Mouse (Mus musculus) testis, adult 2 months (tissue): Measurements from ENCODE around the gene Aldh3b1. TPM values are rescaled to one million over a fixed set of nuclear protein-coding genes. Genes with fewer than 3 reads are reported as not detected.
"Not testable (repeated sequence)": the region's sequence is repeated elsewhere in the genome, so short reads cannot be mapped to it uniquely, and the experiment has no call there.

ENCODE experiments used
- H3K27ac ChIP-seq: fragments of 200-500 bp; 2 replicates; pipeline ENCODE4 v1.5.1; 2012; ENCODE audit warnings: low read depth, low read length; ENCODE audit not compliant: control insufficient read depth, insufficient read depth
- H3K27me3 ChIP-seq: fragments of 200-500 bp; 2 replicates; pipeline ENCODE4 v1.6.1; 2012; ENCODE audit warnings: mild to moderate bottlenecking, low read length, moderate library complexity; ENCODE audit not compliant: control insufficient read depth, insufficient read depth
- H3K36me3 ChIP-seq: fragments of 200-500 bp; 2 replicates; pipeline ENCODE4 v1.6.1; 2012; ENCODE audit warnings: mild to moderate bottlenecking, low read length; ENCODE audit not compliant: control insufficient read depth, insufficient read depth
- H3K4me1 ChIP-seq: fragments of 200-500 bp; 2 replicates; pipeline ENCODE4 v1.6.1; 2012; ENCODE audit warnings: low read length; ENCODE audit not compliant: control insufficient read depth, insufficient read depth
- H3K4me3 ChIP-seq: fragments of 200-500 bp; 2 replicates; pipeline ENCODE4 v1.5.1; 2012; ENCODE audit warnings: low read depth, mild to moderate bottlenecking, low read length, moderate library complexity, mixed read lengths; ENCODE audit not compliant: control insufficient read depth
- CTCF ChIP-seq: fragments of 200-500 bp; IDR thresholded peaks from 2 replicates; pipeline ENCODE4 v1.5.1; 2012; ENCODE audit warnings: low read depth, mild to moderate bottlenecking, inconsistent platforms, low read length, moderate library complexity; ENCODE audit not compliant: control insufficient read depth, insufficient read depth, insufficient replicate concordance
- POLR2A ChIP-seq: fragments of 200-500 bp; IDR thresholded peaks from 2 replicates; pipeline ENCODE4 v1.6.1; 2012; ENCODE audit warnings: low read depth, mild to moderate bottlenecking, inconsistent platforms, low read length, moderate library complexity; ENCODE audit not compliant: control insufficient read depth
- polyA plus RNA-seq: library from polyadenylated mRNA; depleted of rRNA; stranded (reverse); fragments of >200 nt; gene quantifications from 2 replicates; pipeline ENCODE4 v1.2.3, GENCODE M21; 2012

Gene Aldh3b1
- polyA plus RNA-seq, 1 experiment = 48.2 TPM

DNA sequence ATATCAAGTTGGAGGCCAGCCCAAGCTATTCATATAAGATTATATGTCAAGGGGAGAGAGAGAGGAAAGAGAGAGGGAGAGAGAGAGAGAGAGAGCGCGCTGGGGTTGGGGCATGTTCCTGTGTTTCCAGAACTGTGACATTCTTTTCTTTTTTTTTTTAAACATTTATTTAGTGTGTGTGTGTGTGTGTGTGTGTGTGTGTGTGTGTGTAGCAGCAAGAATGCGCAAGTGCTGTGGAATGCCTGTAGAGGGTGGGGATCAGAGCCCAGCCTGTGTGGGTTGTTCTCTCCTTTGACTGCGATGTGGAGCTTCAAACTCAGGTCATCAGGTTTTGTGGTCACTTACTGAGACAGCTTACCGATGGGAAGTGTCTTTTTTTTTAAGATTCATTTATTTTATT, 30.6 kb upstream of the Aldh3b1 start:
- Histone ChIP-seq H3K36me3 (no peaks in the 10 kb centered on the region), H3K4me1 (no peaks in the 10 kb centered on the region), H3K27me3 (no peaks in the 10 kb centered on the region), H3K27ac (no peak overlapping the region), H3K4me3 (no peak overlapping the region)
- no peak for TF ChIP-seq CTCF
- no peak for TF ChIP-seq POLR2A

DNA sequence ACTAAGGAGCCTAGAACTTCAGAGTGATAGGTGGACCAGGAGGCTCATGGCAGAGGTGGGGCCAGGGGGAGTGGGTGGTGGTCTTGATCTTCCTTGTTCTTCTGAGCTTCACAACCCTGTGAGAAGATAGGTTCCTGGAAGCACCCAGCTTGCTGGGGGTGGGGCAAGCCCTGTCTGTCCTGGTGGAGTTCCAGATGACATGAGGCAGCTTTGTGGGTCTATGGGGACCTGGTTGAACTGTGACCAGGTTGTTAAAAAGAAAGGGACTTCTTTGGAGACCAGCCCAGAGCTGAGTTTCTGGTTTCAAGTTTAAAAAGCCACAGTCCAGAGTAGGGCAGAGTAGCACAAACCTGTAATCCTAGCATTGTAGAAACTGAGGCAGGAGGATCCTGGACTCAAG, 29.4 kb upstream of the Aldh3b1 start:
- no peak for TF ChIP-seq POLR2A
- TF ChIP-seq CTCF = no peak
- Histone ChIP-seq H3K4me3 (no peak overlapping the region), H3K36me3 (no peaks in the 10 kb centered on the region), H3K4me1 (no peaks in the 10 kb centered on the region), H3K27ac (no peak overlapping the region), H3K27me3 (no peaks in the 10 kb centered on the region)

DNA sequence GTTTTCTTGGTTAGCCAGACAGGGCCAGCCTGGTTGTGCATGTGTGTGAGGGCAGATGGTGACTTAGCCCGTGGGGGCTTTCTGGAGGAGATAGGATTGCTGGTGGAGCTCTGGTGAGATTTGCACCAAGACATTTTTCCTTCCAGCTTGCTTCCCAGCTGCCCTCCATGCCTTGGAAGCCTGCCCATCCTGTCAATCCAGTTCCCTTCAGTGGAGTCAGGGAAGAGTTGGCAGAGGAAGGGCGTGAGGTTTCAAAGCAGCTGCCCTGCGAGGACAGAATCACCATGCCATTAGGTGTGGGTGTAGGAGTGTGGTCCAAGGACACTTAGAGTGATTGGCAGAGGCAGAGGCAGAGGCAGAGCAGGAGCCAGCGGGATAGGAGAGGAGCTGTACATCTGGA, 28.9 kb upstream of the Aldh3b1 start, which contains the start of gene Aldh3b3:
Aldh3b3 (plus strand) TSS at position 176 of the 400 bp plus-strand sequence.
- H3K4me3 ChIP-seq = no peak within 1 kb of the TSS
- no peak within 1 kb of the TSS for H3K27ac ChIP-seq
- H3K27me3 ChIP-seq = no peaks in the 10 kb centered on the region
- H3K4me1 ChIP-seq = no peaks in the 10 kb centered on the region
- no peak for TF ChIP-seq POLR2A
- no peak for TF ChIP-seq CTCF
- H3K36me3 ChIP-seq = no peaks in the 10 kb centered on the region

DNA sequence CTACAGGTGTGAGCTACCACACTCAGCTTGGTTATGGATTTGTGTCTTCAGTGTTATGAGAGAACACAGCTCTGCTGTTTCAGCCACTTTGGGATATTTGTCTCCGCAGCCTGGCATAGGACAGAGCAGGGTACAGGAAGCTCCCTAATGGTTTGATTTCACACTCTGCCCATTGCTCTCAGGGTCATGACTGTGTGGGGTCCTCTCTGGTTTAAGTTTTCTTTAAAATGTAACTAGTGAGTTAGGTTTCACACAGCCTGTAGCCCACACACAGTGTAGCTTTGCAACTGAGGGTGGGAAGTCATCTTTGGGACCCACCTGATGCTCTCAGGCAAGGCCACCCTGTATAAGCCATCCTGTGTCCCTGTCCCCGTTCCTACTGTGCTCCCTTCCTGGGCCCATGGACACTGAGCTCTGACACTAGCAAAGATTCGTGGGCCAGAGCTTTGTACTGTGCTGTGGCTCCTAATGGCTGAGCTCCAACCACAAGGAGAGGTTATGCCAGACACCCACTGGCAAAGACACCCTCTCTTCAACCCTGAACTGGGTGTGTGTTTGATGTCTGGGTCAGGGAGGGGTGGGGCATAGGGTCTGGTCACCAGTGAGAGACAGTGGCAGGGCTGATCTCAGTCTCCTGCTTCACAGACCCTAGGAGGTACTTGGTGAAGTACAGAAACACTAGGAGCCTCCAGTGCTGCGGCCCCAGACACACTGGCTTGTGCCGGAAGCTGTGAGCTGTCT, 27.9 kb upstream of the Aldh3b1 start:
- not testable (repeated sequence) for H3K27ac ChIP-seq, H3K4me3 ChIP-seq, H3K4me1 ChIP-seq, H3K36me3 ChIP-seq, H3K27me3 ChIP-seq

DNA sequence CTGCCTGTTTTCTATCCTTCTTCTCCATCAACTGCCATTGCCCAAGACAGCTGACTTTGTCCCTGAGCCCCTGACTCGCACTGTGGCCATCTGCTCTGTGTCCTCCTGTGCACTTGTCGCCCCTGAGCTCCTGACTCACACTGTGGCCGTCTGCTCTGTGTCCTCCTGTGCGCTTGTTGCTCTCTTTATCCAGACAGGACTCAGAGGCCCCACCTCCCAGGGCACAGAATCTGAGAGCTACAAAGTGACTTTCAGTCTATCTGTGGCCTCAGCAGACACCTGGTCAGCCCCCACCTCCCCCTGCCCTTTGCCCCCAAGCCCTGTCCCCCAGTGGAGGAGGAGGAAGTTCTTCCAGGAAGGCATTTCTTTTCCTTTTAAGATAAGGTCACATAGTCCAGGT, 26.2 kb upstream of the Aldh3b1 start:
- Histone ChIP-seq H3K4me1 (no peaks in the 10 kb centered on the region), H3K36me3 (no peaks in the 10 kb centered on the region), H3K4me3 (no peak overlapping the region), H3K27ac (no peak overlapping the region), H3K27me3 (no peaks in the 10 kb centered on the region)
- TF ChIP-seq POLR2A = no peak
- no peak for TF ChIP-seq CTCF

DNA sequence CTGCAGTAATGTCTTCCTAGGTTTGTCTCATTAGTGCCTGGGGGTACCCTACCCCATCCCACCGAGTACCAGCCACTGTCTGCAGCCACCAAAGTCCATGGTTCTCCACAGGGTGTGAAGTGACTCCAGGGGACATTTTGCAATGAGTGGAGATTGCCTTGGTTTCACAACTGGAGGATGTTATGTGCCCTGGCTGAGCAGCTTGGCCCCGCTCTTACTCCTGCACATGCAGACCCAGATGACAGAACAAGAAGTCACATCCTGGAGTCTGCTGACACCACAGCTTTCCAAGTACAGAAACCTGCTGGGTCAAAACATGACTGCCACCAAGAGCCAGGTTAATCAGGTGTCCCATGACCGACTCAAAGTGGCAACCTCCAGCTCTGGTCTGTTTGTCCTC, 25.4 kb upstream of the Aldh3b1 start:
- TF ChIP-seq POLR2A (no peak), CTCF (no peak)
- no peak overlapping the region for H3K4me3 ChIP-seq
- no peak overlapping the region for H3K27ac ChIP-seq
- no peaks in the 10 kb centered on the region for H3K36me3 ChIP-seq
- no peaks in the 10 kb centered on the region for H3K4me1 ChIP-seq
- H3K27me3 ChIP-seq = no peaks in the 10 kb centered on the region

DNA sequence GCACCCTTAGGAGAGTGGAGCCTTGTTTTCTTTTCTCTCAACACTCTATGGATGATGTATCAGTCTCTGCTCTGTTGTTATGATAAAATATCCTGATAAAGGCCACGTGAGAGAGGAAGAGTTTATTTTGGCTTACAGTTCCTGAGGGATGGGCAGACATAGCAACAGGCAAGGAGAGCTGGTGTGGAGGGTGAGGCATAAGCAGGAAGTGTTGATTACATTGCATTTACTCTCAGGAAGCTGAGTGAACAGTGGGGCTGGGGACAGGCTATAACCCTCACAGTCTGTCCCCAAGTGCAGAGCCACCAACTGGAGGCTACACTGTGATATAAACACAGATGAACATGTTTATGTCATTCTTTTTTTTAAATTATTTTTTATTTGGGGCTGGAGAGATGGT, 22.5 kb upstream of the Aldh3b1 start:
- H3K36me3 ChIP-seq = no peaks in the 10 kb centered on the region
- no peak overlapping the region for H3K4me3 ChIP-seq
- peaks cover 4% of the 10 kb centered on the region for H3K4me1 ChIP-seq
- H3K27me3 ChIP-seq = no peaks in the 10 kb centered on the region
- TF ChIP-seq CTCF (no peak), POLR2A (no peak)
- H3K27ac ChIP-seq = no peak overlapping the region

DNA sequence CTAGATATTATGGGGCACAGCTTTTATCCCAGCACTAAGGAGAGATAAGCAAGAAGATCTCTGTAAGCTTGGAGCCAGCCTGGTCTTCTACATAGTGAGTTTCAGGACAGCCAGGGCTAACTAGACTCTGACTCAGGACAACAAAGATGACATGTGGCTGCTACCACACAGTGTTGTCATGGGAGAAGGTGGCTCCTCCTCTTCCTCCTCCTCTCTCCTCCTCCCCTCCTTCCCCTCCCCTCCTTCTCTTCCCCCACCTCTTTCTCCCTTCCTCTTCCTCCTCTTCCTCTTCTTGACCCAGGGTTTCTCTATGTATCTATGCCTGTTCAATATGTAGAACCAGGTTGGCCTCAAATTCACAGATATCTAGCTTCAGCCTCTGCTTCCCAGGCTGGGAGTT, 21.9 kb upstream of the Aldh3b1 start:
- peaks cover 4% of the 10 kb centered on the region for H3K4me1 ChIP-seq
- no peak for TF ChIP-seq POLR2A
- no peak for TF ChIP-seq CTCF
- H3K4me3 ChIP-seq = no peak overlapping the region
- no peaks in the 10 kb centered on the region for H3K27me3 ChIP-seq
- no peak overlapping the region for H3K27ac ChIP-seq
- no peaks in the 10 kb centered on the region for H3K36me3 ChIP-seq
